Mouse (Mus musculus) kidney, adult 8-10 months (tissue): ENCODE measurements at regions not wholly inside any gene's neighbourhood (a gene's known extent, or its start where the extent isn't known, plus 50 kb on each side); places are given as distances from the start of the nearest gene placed in this dataset.
A peak's percentile ranks its signal among the peaks of the same experiment; 100 is the strongest.

ENCODE experiments used
- DNase-seq, 2 experiments: peaks; one replicate each; pipeline ENCODE4 v3.0.0; 2022

GRCm38 (mm10) chr12:118650483-118651160 lies 195.5 kb upstream of the Sp8 start:
- no peak for DNase-seq

- DNase-seq = no peak
Observed at GRCm38 (mm10) chr12:118649323-118649973, 196.7 kb upstream of the Sp8 start.

- no peak for DNase-seq
Observed at GRCm38 (mm10) chr12:118648673-118649072, 197.5 kb upstream of the Sp8 start.

- DNase-seq = no peak
Observed at GRCm38 (mm10) chr12:118647270-118648042, 198.7 kb upstream of the Sp8 start.

GRCm38 (mm10) chr12:118640925-118641324 lies 205.2 kb upstream of the Sp8 start:
- DNase-seq = no peak

GRCm38 (mm10) chr12:118637214-118637613 lies 208.9 kb upstream of the Sp8 start:
- DNase-seq = no peak

- DNase-seq = no peak
Observed at GRCm38 (mm10) chr12:118635456-118635855, 210.7 kb upstream of the Sp8 start.

GRCm38 (mm10) chr12:118630373-118630772 lies 215.8 kb upstream of the Sp8 start:
- no peak for DNase-seq

GRCm38 (mm10) chr12:118621697-118622485 lies 224.2 kb upstream of the Sp8 start:
- no peak for DNase-seq

- DNase-seq = peak; percentile 57 to 61
Observed at GRCm38 (mm10) chr12:118620847-118621636, 225.1 kb upstream of the Sp8 start.

GRCm38 (mm10) chr12:118597015-118597414 lies 249.1 kb upstream of the Sp8 start:
- no peak for DNase-seq

- no peak for DNase-seq
Observed at GRCm38 (mm10) chr12:118594781-118595574, 251.2 kb upstream of the Sp8 start.

- no peak for DNase-seq
Observed at GRCm38 (mm10) chr12:118583829-118584628, 262.1 kb upstream of the Sp8 start.

GRCm38 (mm10) chr12:118569811-118570210 lies 268.6 kb upstream of the Sp4 start:
- DNase-seq = no peak

- DNase-seq = no peak
Observed at GRCm38 (mm10) chr12:118566681-118567080, 265.4 kb upstream of the Sp4 start.

GRCm38 (mm10) chr12:118564394-118565112 lies 263.3 kb upstream of the Sp4 start:
- DNase-seq = no peak

- DNase-seq = no peak
Observed at GRCm38 (mm10) chr12:118562226-118562625, 261.0 kb upstream of the Sp4 start.

GRCm38 (mm10) chr12:118549071-118549470 lies 247.8 kb upstream of the Sp4 start:
- no peak for DNase-seq

GRCm38 (mm10) chr12:118540336-118540735 lies 239.1 kb upstream of the Sp4 start:
- no peak for DNase-seq

GRCm38 (mm10) chr12:118530514-118530913 lies 229.3 kb upstream of the Sp4 start:
- no peak for DNase-seq
